Mouse (Mus musculus): ENCODE results near the gene Ralgapb.

DNA sequence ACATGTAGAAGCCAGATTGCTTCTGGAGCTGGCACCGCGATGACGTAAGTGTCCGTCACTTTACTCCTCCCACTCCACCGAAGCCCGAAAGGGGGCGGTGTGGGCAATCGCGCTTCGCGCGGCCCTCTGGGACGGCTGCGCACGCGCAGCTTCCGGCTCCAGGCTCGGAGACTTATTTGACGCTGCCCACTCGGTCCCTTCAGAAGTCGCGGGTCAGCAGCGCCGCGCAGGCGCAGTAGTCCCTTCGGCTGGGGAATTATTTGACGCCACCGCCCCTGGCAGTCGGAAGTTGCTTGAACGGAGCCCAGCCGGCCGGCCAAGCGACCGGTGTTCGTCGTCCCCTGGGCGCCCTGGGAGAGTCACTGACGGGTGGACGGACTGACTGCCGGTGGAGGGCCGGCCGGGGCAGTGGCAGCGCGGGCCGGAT, at the start of gene Ralgapb:
- peak; percentile 34; the same call in 1 of the 2 replicates for TF ChIP-seq CTCF (IDR thresholded peaks at IDR 0.05; ENCODE audit: borderline replicate concordance, insufficient read depth, low read length)
- peak; percentile 38 for TF ChIP-seq POLR2A (IDR thresholded peaks at IDR 0.05; ENCODE audit: low read depth, low read length)
